Mouse (Mus musculus): ENCODE results near the gene Gphn. TPM values are rescaled to one million over a fixed set of nuclear protein-coding genes. Genes with fewer than 3 reads are reported as not detected.

The Gphn gene
- total RNA-seq (2021) (10 to 100 TPM; 28.1 to 30.4 TPM), polyA plus RNA-seq (2012; rRNA removed) (22.8 and 30.6 TPM in 2 replicates)
- long read RNA-seq, transcript Gphn-202 (23 exons, 3,300 nt), result major isoform, 13 of 21 reads
- long read RNA-seq, partial matches to known transcripts, result 2 of 21 reads
- long read RNA-seq, other reads (novel, unspliced or antisense), result 6 of 21 reads

- DNase-seq, result peak; percentile 96
These were observed at the start of gene Gphn for GRCm38 (mm10) chr12:78225707-78226518. Gene Gphn (plus strand): TSS chr12:78226379.

- DNase-seq, result no peak
These were observed 44.7 kb upstream of the Gphn start for GRCm38 (mm10) chr12:78181452-78181851.

GRCm38 (mm10) chr12:78193942-78194341, 32.2 kb upstream of the Gphn start, which contains the start of gene Gm6657:
Gene Gm6657 (plus strand): TSS chr12:78194242.
- no peak for DNase-seq

- no peak for DNase-seq
These were observed 30.8 kb upstream of the Gphn start for GRCm38 (mm10) chr12:78195368-78195767.

GRCm38 (mm10) chr12:78203646-78204045, 22.5 kb upstream of the Gphn start:
- no peak for DNase-seq

GRCm38 (mm10) chr12:78205915-78206570, 20.1 kb upstream of the Gphn start:
- DNase-seq, result peak; percentile 52

GRCm38 (mm10) chr12:78206571-78206960, 19.6 kb upstream of the Gphn start:
- no peak for DNase-seq

GRCm38 (mm10) chr12:78209856-78210255, 16.3 kb upstream of the Gphn start:
- no peak for DNase-seq

GRCm38 (mm10) chr12:78215490-78215889, 10.7 kb upstream of the Gphn start:
- DNase-seq, result peak; percentile 14

GRCm38 (mm10) chr12:78219191-78219825, 6.9 kb upstream of the Gphn start:
- peak; percentile 24 for DNase-seq

- peak; percentile 92 for DNase-seq
These were observed 318 bp downstream of the Gphn start for GRCm38 (mm10) chr12:78226519-78226875.

- DNase-seq, result peak; percentile 78
These were observed 1.1 kb downstream of the Gphn start for GRCm38 (mm10) chr12:78227021-78227932.

GRCm38 (mm10) chr12:78228139-78228538, 2.0 kb downstream of the Gphn start:
- no peak for DNase-seq

- no peak for DNase-seq
These were observed 6.4 kb downstream of the Gphn start for GRCm38 (mm10) chr12:78232560-78232959.

- DNase-seq, result no peak
These were observed 22.2 kb downstream of the Gphn start for GRCm38 (mm10) chr12:78248366-78248765.

- DNase-seq, result peak; percentile 30
These were observed 23.0 kb downstream of the Gphn start for GRCm38 (mm10) chr12:78249151-78249550.

GRCm38 (mm10) chr12:78277386-78277785, 51.2 kb downstream of the Gphn start:
- DNase-seq, result no peak

GRCm38 (mm10) chr12:78290384-78290783, 64.2 kb downstream of the Gphn start:
- no peak for DNase-seq

- DNase-seq, result no peak
These were observed 72.7 kb downstream of the Gphn start for GRCm38 (mm10) chr12:78298824-78299398.

GRCm38 (mm10) chr12:78315106-78315505, 88.9 kb downstream of the Gphn start:
- peak; percentile 63 for DNase-seq

GRCm38 (mm10) chr12:78327946-78328345, 101.8 kb downstream of the Gphn start:
- DNase-seq, result no peak

All from adrenal gland, adult 2 months (tissue).